Mouse (Mus musculus) neural tube, embryonic 14.5 days (tissue): Measurements from ENCODE around the gene Ncmap. TPM values are rescaled to one million over a fixed set of nuclear protein-coding genes. Genes with fewer than 3 reads are reported as not detected.

Experiments
- ATAC-seq: fragments of 200-750 bp; cut with Nextera tagmentation; 2 replicates; pipeline ENCODE4 v1.8.0; 2017; ENCODE audit warnings: low read depth, mild to moderate bottlenecking, moderate TSS enrichment, moderate library complexity
- H3K27ac ChIP-seq: fragments of 300-500 bp; sonication (generic); 2 replicates; pipeline ENCODE4 v1.5.1; 2014; ENCODE audit warnings: low read depth, mild to moderate bottlenecking, control low read depth, low read length, moderate library complexity, mixed read lengths
- H3K27me3 ChIP-seq: fragments of 300-500 bp; sonication (generic); 2 replicates; pipeline ENCODE4 v1.6.1; 2014; ENCODE audit warnings: low read length; ENCODE audit not compliant: control insufficient read depth, insufficient read depth
- H3K36me3 ChIP-seq: fragments of 300-500 bp; sonication (generic); 2 replicates; pipeline ENCODE4 v1.6.1; 2014; ENCODE audit warnings: low read length, mixed read lengths; ENCODE audit not compliant: control insufficient read depth, insufficient read depth
- H3K4me1 ChIP-seq: fragments of 300-500 bp; sonication (generic); 2 replicates; pipeline ENCODE4 v1.6.1; 2014; ENCODE audit warnings: low read length; ENCODE audit not compliant: control insufficient read depth, insufficient read depth
- H3K4me2 ChIP-seq: fragments of 300-500 bp; sonication (generic); 2 replicates; pipeline ENCODE4 v1.6.1; 2014; ENCODE audit warnings: mild to moderate bottlenecking, low read depth, low read length, control low read depth
- H3K4me3 ChIP-seq: fragments of 300-500 bp; sonication (generic); 2 replicates; pipeline ENCODE4 v1.5.1; 2014; ENCODE audit warnings: low read depth, low read length, control low read depth, mixed read lengths
- H3K9ac ChIP-seq: fragments of 300-500 bp; sonication (generic); replicated peaks from 2 replicates; pipeline ENCODE4 v1.6.1; 2014; ENCODE audit warnings: low read depth, mild to moderate bottlenecking, control low read depth, low read length, mixed read lengths
- H3K9me3 ChIP-seq: fragments of 300-500 bp; sonication (generic); 2 replicates; pipeline ENCODE4 v1.6.1; 2016; ENCODE audit warnings: low read length; ENCODE audit not compliant: control insufficient read depth
- WGBS: fragments of 180-500 bp; shearing (Covaris S2); extraction: QIAGEN DNeasy Blood & Tissue Kit; methylation state at CpG from one replicate; pipeline ENCODE4 v1.1.7; 2014; 5-methylcytosine and 5-hydroxymethylcytosine counted together
- polyA plus RNA-seq: library from polyadenylated mRNA; unstranded; fragments of >200 nt; fragmentation: Nextera tagmentation; extraction: Ambion mirVana; gene quantifications from 2 replicates; pipeline ENCODE4 v1.2.1, GENCODE M21; 2014

Gene Ncmap
- polyA plus RNA-seq, 1 experiment from 2014 or later = 0.92 TPM

GRCm38 (mm10) chr4:135352326-135353065, 45.5 kb downstream of the Ncmap start:
- Histone ChIP-seq H3K36me3 (no peaks in the 10 kb centered on the region), H3K4me1 (peaks cover 15% of the 10 kb centered on the region), H3K27me3 (no peaks in the 10 kb centered on the region; the same call in 1 of the 2 replicates), H3K27ac (peak overlapping the region; percentile 92), H3K4me2 (peak overlapping the region; percentile 96), H3K9ac (peak overlapping the region; percentile 94), H3K9me3 (no peaks in the 10 kb centered on the region), H3K4me3 (peak overlapping the region; percentile 94)
- ATAC-seq = peak; percentile 56
- WGBS = under 1% methylated on average over 59 of the region's 67 CpGs

GRCm38 (mm10) chr4:135337376-135337942, 60.6 kb downstream of the Ncmap start:
- no peak for ATAC-seq
- WGBS = 78% methylated on average over 14 of the region's 14 CpGs
- Histone ChIP-seq H3K9ac (no peak overlapping the region), H3K4me2 (no peak overlapping the region), H3K4me3 (no peak overlapping the region), H3K27ac (no peak overlapping the region), H3K4me1 (no peaks in the 10 kb centered on the region), H3K36me3 (peaks cover 85% of the 10 kb centered on the region), H3K9me3 (no peaks in the 10 kb centered on the region), H3K27me3 (no peaks in the 10 kb centered on the region)

- ATAC-seq = no peak
- Histone ChIP-seq H3K9ac (no peak overlapping the region), H3K36me3 (peaks cover 82% of the 10 kb centered on the region), H3K9me3 (no peaks in the 10 kb centered on the region), H3K27ac (no peak overlapping the region), H3K27me3 (no peaks in the 10 kb centered on the region), H3K4me2 (no peak overlapping the region), H3K4me1 (no peaks in the 10 kb centered on the region), H3K4me3 (no peak overlapping the region)
- 87% methylated on average over 3 of the region's 3 CpGs for WGBS
These were observed 62.0 kb downstream of the Ncmap start for GRCm38 (mm10) chr4:135336023-135336357.

- Histone ChIP-seq H3K4me3 (no peak overlapping the region), H3K36me3 (peaks cover 82% of the 10 kb centered on the region), H3K9ac (no peak overlapping the region), H3K9me3 (no peaks in the 10 kb centered on the region), H3K4me2 (no peak overlapping the region), H3K27me3 (no peaks in the 10 kb centered on the region), H3K27ac (no peak overlapping the region), H3K4me1 (no peaks in the 10 kb centered on the region)
- no peak for ATAC-seq
- 87% methylated on average over 9 of the region's 9 CpGs for WGBS
These were observed 62.6 kb downstream of the Ncmap start for GRCm38 (mm10) chr4:135335327-135336022.

GRCm38 (mm10) chr4:135326469-135326868, 71.6 kb downstream of the Ncmap start:
- peaks cover 87% of the 10 kb centered on the region for H3K36me3 ChIP-seq
- H3K9me3 ChIP-seq = no peaks in the 10 kb centered on the region
- no peak overlapping the region for H3K4me3 ChIP-seq
- ATAC-seq = no peak
- H3K27ac ChIP-seq = no peak overlapping the region
- no peaks in the 10 kb centered on the region for H3K4me1 ChIP-seq
- no peaks in the 10 kb centered on the region for H3K27me3 ChIP-seq
- no peak overlapping the region for H3K4me2 ChIP-seq
- H3K9ac ChIP-seq = no peak overlapping the region
- 87% methylated on average over 3 of the region's 3 CpGs for WGBS

- no peak overlapping the region for H3K4me3 ChIP-seq
- ATAC-seq = no peak
- peaks cover 87% of the 10 kb centered on the region for H3K36me3 ChIP-seq
- H3K27ac ChIP-seq = no peak overlapping the region
- H3K9me3 ChIP-seq = no peaks in the 10 kb centered on the region
- H3K9ac ChIP-seq = no peak overlapping the region
- no peaks in the 10 kb centered on the region for H3K27me3 ChIP-seq
- no peaks in the 10 kb centered on the region for H3K4me1 ChIP-seq
- H3K4me2 ChIP-seq = no peak overlapping the region
These were observed 72.0 kb downstream of the Ncmap start for GRCm38 (mm10) chr4:135326046-135326445.

GRCm38 (mm10) chr4:135323021-135323420, 75.0 kb downstream of the Ncmap start:
- H3K9me3 ChIP-seq = no peaks in the 10 kb centered on the region
- no peaks in the 10 kb centered on the region for H3K27me3 ChIP-seq
- 91% methylated on average over 8 of the region's 8 CpGs for WGBS
- H3K9ac ChIP-seq = no peak overlapping the region
- no peak overlapping the region for H3K4me2 ChIP-seq
- H3K36me3 ChIP-seq = peaks cover 77% of the 10 kb centered on the region
- H3K4me3 ChIP-seq = no peak overlapping the region
- no peak overlapping the region for H3K27ac ChIP-seq
- no peak for ATAC-seq
- no peaks in the 10 kb centered on the region for H3K4me1 ChIP-seq
